ENCODE assay signal across 8 mouse cellular contexts in the genomic region with DNA sequence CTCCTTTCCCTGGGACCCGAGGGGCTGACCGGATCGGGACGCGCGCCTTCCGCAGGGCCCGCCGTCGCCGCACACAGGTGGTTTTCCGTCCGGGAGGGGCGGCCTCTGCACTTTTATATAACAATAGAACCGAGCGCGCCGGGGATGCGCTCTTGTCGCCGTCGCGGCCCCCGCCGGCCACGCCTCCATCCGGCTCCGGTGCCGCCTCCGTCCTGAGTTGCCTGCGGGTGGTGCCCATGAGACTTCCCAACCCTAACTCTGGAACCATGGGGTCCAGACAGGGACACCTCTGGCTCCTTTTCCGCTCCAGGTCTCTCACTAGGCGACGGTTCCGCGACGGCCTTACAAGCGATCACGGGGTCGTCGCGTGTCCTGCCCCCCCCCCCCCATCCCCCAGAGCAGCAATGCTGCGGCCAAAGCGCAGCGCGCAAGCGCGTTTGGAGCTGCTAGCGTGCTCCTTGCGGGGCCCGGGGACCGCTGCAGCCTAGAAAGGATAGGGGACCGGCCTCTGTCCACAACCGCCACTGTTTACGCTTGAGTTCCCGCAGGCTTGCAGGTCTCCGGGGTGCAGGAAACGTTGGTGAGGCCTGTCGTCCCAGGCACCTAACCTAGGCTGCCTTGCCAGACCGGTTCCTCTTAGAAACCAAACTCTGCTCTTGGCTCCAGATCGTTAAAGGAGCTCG. TPM values are rescaled to one million over a fixed set of nuclear protein-coding genes. Genes with fewer than 3 reads are reported as not detected.
DNase-seq lines count a peak whose midpoint lies in the region; ATAC-seq and TF ChIP-seq lines count a peak whose summit lies in the region.

No protein-coding gene starts in this region.

- no peaks in the 10 kb centered on the region for H3K4me1 ChIP-seq in hindbrain, postnatal 0 days (ENCODE audit: insufficient read depth, low read length)
- H3K4me1 ChIP-seq in megakaryocyte, embryonic 14.5 days: peaks cover 76% of the 10 kb centered on the region

- no peaks in the 10 kb centered on the region for H3K9me3 ChIP-seq in hindbrain, postnatal 0 days (ENCODE audit: low read length)
- no peaks in the 10 kb centered on the region for H3K9me3 ChIP-seq in megakaryocyte, embryonic 14.5 days

- peak overlapping the region; percentile 94 for H3K4me2 ChIP-seq in hindbrain, postnatal 0 days (ENCODE audit: low read depth, low read length)

- intact Hi-C loops in gastrocnemius, adult 2 months (cut with DNase I): loop anchor here (5.0 kb wide), 3 partner anchors 59 to 316 kb away; no protein-coding TSS in a partner anchor
- intact Hi-C loops in left cerebral cortex, postnatal 10 days (cut with DNase I): loop anchor here (2.0 to 5.0 kb wide), 4 partner anchors 59 to 356 kb away; no protein-coding TSS in a partner anchor

- TF ChIP-seq CTCF in gastrocnemius, adult 2 months (IDR thresholded peaks at IDR 0.05): peak; percentile 30
- no peak; the same call in 1 of the 2 replicates for TF ChIP-seq CTCF in hindbrain, postnatal 0 days (IDR thresholded peaks at IDR 0.05; ENCODE audit: low read depth)

- peak overlapping the region; percentile 76 for H3K9ac ChIP-seq in hindbrain, postnatal 0 days (replicated peaks; ENCODE audit: low read length)

- WGBS in hindbrain, postnatal 0 days: 0% methylated on average over 62 of the region's 62 CpGs

- no peaks in the 10 kb centered on the region for H3K27me3 ChIP-seq in hindbrain, postnatal 0 days (ENCODE audit: insufficient read depth, low read length)
- peaks cover 2% of the 10 kb centered on the region for H3K27me3 ChIP-seq in megakaryocyte, embryonic 14.5 days (replicated peaks)

- H3K27ac ChIP-seq in gastrocnemius, adult 2 months: peak overlapping the region; percentile 95
- H3K27ac ChIP-seq in hindbrain, postnatal 0 days: peak overlapping the region; percentile 96

- ATAC-seq in hindbrain, postnatal 0 days: peak; percentile 67

- H3K4me3 ChIP-seq in gastrocnemius, adult 2 months: peak overlapping the region; percentile 86
- peak overlapping the region; percentile 78 for H3K4me3 ChIP-seq in hindbrain, postnatal 0 days (ENCODE audit: low read length)
- peak overlapping the region; percentile 99 for H3K4me3 ChIP-seq in megakaryocyte, embryonic 14.5 days (replicated peaks)

- peak; percentile 36 for DNase-seq in WW6 (ENCODE audit: low read depth, low spot score)
- peak; percentile 84 to 85 for DNase-seq in cerebellum, postnatal 25 days
- DNase-seq in gastrocnemius, adult 2 months: peak; percentile 89
- DNase-seq in hindbrain, postnatal 0 days (ENCODE audit: low spot score): peak; percentile 89
- peak; percentile 70 to 93 for DNase-seq in left cerebral cortex, postnatal 10 days (ENCODE audit: extremely low spot score in 1 of 2, low spot score in 2 of 2)
- DNase-seq in right cerebral cortex, postnatal 10 days (ENCODE audit: low spot score in 2 of 2): peak; percentile 82 to 87
- DNase-seq in urinary bladder, postnatal 25 days (ENCODE audit: low spot score): peak; percentile 74

- no peaks in the 10 kb centered on the region for H3K36me3 ChIP-seq in hindbrain, postnatal 0 days (ENCODE audit: insufficient read depth, low read length)
- peaks cover 9% of the 10 kb centered on the region for H3K36me3 ChIP-seq in megakaryocyte, embryonic 14.5 days (replicated peaks; ENCODE audit: low read length)

RNA-seq across cellular contexts. Expression of a gene that starts 1.3 kb away (rescaled TPM):
- total RNA-seq in gastrocnemius, adult 2 months (2021): 10 to 100 TPM; 12.8 TPM
- 65.3 and 74.0 TPM in 2 replicates for total RNA-seq in hindbrain, postnatal 0 days (2014; rRNA removed)
- polyA plus RNA-seq in hindbrain, postnatal 0 days (2015; fragmentation: Nextera tagmentation; extraction: Ambion mirVana): 32.5 and 35.2 TPM in 2 replicates
- 10 to 100 TPM; 68.8 to 72.4 TPM for total RNA-seq in left cerebral cortex, postnatal 10 days (2021)
- 1.9 and 9.2 TPM in 2 replicates for polyA plus RNA-seq in megakaryocyte, embryonic 14.5 days (2012; ENCODE audit: insufficient read depth, low replicate concordance)

Comparison
In these comparisons a context has a peak if more than half of its experiments do, and no peak if none do; other contexts are left out.
1. Peak in every context shown above with its lines: DNase-seq, ATAC-seq, H3K4me3 ChIP-seq and H3K27ac ChIP-seq.
2. DNase-seq: peak in every context shown above with its lines; median percentile 89 in gastrocnemius, adult 2 months; 89 in hindbrain, postnatal 0 days; 84 in cerebellum, postnatal 25 days; 84 in right cerebral cortex, postnatal 10 days; 82 in left cerebral cortex, postnatal 10 days; 74 in urinary bladder, postnatal 25 days; 36 in WW6.